Mouse (Mus musculus): ENCODE measurements at regions not wholly inside any gene's neighbourhood (a gene's known extent, or its start where the extent isn't known, plus 50 kb on each side); places are given as distances from the start of the nearest gene placed in this dataset.

DNA sequence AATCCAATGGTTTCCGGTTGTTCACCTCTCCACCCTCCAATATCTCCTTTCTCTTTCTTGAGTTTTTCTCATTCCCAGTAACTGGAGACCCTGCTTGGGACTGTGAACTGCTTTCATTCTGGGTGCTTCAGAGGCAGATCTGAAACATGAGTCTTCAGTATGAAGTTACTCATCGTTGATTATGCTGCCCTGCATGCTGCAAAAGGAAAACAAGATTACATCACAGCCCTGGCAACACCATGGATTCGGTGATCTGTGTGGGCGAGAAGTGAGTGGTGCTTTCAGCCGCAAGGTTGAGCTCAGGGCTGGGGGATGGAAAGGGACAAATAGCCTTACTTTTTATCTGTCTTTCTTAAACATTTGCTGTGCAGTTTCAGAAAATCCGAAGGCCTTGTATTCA is 164.8 kb upstream of the Dpt start:
- TF ChIP-seq POLR2A (IDR thresholded peaks at IDR 0.05; ENCODE audit: borderline replicate concordance, low read depth, low read length): no peak
- no peak for TF ChIP-seq CTCF (IDR thresholded peaks at IDR 0.05; ENCODE audit: low read depth, low read length)
